Mouse (Mus musculus): ENCODE data around the gene Ctnna2.

DNA sequence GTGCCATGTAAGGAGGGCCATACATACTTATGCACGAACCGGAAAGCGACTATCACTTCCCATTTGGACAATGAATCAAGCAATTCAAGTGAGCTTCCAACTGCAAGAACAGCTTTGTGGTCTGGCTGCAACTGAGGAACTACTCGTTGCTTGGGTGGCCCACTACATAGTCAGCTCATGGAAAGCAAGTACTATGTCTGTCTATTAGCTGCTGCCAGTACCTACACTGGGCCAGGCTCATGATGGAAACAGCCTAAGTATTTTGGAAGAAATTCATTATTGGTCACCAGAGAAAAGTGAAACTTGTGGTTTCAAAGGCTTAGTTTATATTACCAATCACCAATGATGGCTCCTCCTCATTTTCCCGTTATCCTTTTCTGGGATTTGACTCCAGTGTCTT is 693.2 kb downstream of the Ctnna2 start:
- TF ChIP-seq ZNF384 (IDR thresholded peaks at IDR 0.05; ENCODE audit: low read depth, low read length) (no peak), MAFK (IDR thresholded peaks at IDR 0.05; ENCODE audit: insufficient read depth, low read depth, low read length) (no peak), HCFC1 (IDR thresholded peaks at IDR 0.05; ENCODE audit: borderline replicate concordance, insufficient read depth, low read length) (no peak)

Data from ES-E14 (cell line).